Mouse (Mus musculus) liver, adult 2 months (tissue): ENCODE results near the gene Gm11634. TPM values are rescaled to one million over a fixed set of nuclear protein-coding genes. Genes with fewer than 3 reads are reported as not detected.

Experiments
- DNase-seq: peaks from one replicate; pipeline ENCODE4 v3.0.0-alpha.2; 2011; ENCODE audit warnings: low read depth, low spot score; ENCODE audit errors: extremely low read depth
- H3K27ac ChIP-seq: fragments of 200-500 bp; replicated peaks from 2 replicates; pipeline ENCODE4 v1.5.1; 2012; ENCODE audit warnings: low read depth, mild to moderate bottlenecking, control low read depth, inconsistent platforms, low read length; ENCODE audit not compliant: insufficient read depth
- H3K27me3 ChIP-seq: fragments of 200-500 bp; 2 replicates; pipeline ENCODE4 v1.6.1; 2012; ENCODE audit warnings: mild to moderate bottlenecking, moderate library complexity, low read length, inconsistent platforms; ENCODE audit not compliant: control insufficient read depth, insufficient read depth
- H3K36me3 ChIP-seq: fragments of 200-500 bp; 2 replicates; pipeline ENCODE4 v1.6.1; 2012; ENCODE audit warnings: low read length, inconsistent platforms; ENCODE audit not compliant: control insufficient read depth, insufficient read depth
- H3K4me1 ChIP-seq: fragments of 200-500 bp; 2 replicates; pipeline ENCODE4 v1.6.1; 2011; ENCODE audit warnings: low read length; ENCODE audit not compliant: control insufficient read depth, insufficient read depth
- H3K4me3 ChIP-seq: fragments of 200-500 bp; 2 replicates; pipeline ENCODE4 v1.5.1; 2011; ENCODE audit warnings: low read depth, mild to moderate bottlenecking, control low read depth, low read length, moderate library complexity; ENCODE audit not compliant: insufficient read depth
- H3K79me2 ChIP-seq: fragments of 200-500 bp; 2 replicates; pipeline ENCODE4 v1.6.1; 2012; ENCODE audit warnings: inconsistent platforms, mild to moderate bottlenecking, low read length, moderate library complexity; ENCODE audit not compliant: control insufficient read depth, insufficient read depth
- H3K9ac ChIP-seq: fragments of 200-500 bp; 2 replicates; pipeline ENCODE4 v1.6.1; 2012; ENCODE audit warnings: low read depth, mild to moderate bottlenecking, control low read depth, inconsistent platforms, low read length
- CTCF ChIP-seq: fragments of 200-500 bp; IDR thresholded peaks from 2 replicates; pipeline ENCODE4 v1.5.1; 2011; ENCODE audit warnings: low read depth, low read length, control low read depth
- POLR2A ChIP-seq: fragments of 200-500 bp; IDR thresholded peaks from 2 replicates; pipeline ENCODE4 v1.6.1; 2011; ENCODE audit warnings: low read length, control low read depth; ENCODE audit not compliant: insufficient read depth; ENCODE audit errors: extremely low read depth
- WGBS: fragments of 180-500 bp; shearing (Covaris S2); methylation state at CpG from one replicate; pipeline ENCODE4 v1.1.7; 2018; 5-methylcytosine and 5-hydroxymethylcytosine counted together
- polyA plus RNA-seq: library from polyadenylated mRNA; depleted of rRNA; stranded (reverse); fragments of >200 nt; gene quantifications from 2 replicates; pipeline ENCODE4 v1.2.3, GENCODE M21; 2012
- total RNA-seq: library from RNA; depleted of rRNA; stranded (reverse); fragments of >200 nt; gene quantifications from 2 replicates; pipeline ENCODE4 v1.2.3, GENCODE M21; 2014

The Gm11634 gene
- total and polyA plus RNA-seq, 2 experiments, result not detected

GRCm38 (mm10) chr11:101556954-101557353 lies 42.1 kb downstream of the Gm11634 start:
- peaks cover 11% of the 10 kb centered on the region for H3K4me1 ChIP-seq
- H3K9ac ChIP-seq, result no peak overlapping the region
- 10% methylated on average over 2 of the region's 2 CpGs for WGBS
- peaks cover 48% of the 10 kb centered on the region for H3K36me3 ChIP-seq
- no peak for TF ChIP-seq POLR2A
- TF ChIP-seq CTCF, result no peak
- peak overlapping the region; percentile 99 for H3K27ac ChIP-seq
- H3K4me3 ChIP-seq, result no peak overlapping the region
- DNase-seq, result no peak
- no peaks in the 10 kb centered on the region for H3K27me3 ChIP-seq
- peaks cover 8% of the 10 kb centered on the region; the same call in 1 of the 2 replicates for H3K79me2 ChIP-seq

- Histone ChIP-seq H3K4me3 (no peak overlapping the region), H3K27me3 (no peaks in the 10 kb centered on the region), H3K79me2 (peaks cover 8% of the 10 kb centered on the region; the same call in 1 of the 2 replicates), H3K36me3 (peaks cover 44% of the 10 kb centered on the region), H3K9ac (no peak overlapping the region), H3K27ac (peak overlapping the region; percentile 99), H3K4me1 (peaks cover 11% of the 10 kb centered on the region)
- DNase-seq, result peak; percentile 99
- 27% methylated on average over 7 of the region's 7 CpGs for WGBS
- no peak for TF ChIP-seq CTCF
- peak; percentile 76 for TF ChIP-seq POLR2A
Observed at GRCm38 (mm10) chr11:101556541-101556940, 42.5 kb downstream of the Gm11634 start.

- 1% methylated on average over 8 of the region's 8 CpGs for WGBS
- DNase-seq, result peak; percentile 77
- no peak for TF ChIP-seq CTCF
- no peak for TF ChIP-seq POLR2A
- peak overlapping the region; percentile 95 for H3K27ac ChIP-seq
- no peaks in the 10 kb centered on the region for H3K27me3 ChIP-seq
- peak overlapping the region; percentile 93 for H3K9ac ChIP-seq
- peaks cover 16% of the 10 kb centered on the region for H3K36me3 ChIP-seq
- peaks cover 9% of the 10 kb centered on the region for H3K4me1 ChIP-seq
- peaks cover 6% of the 10 kb centered on the region; the same call in 1 of the 2 replicates for H3K79me2 ChIP-seq
- peak overlapping the region; percentile 88 for H3K4me3 ChIP-seq
Observed at GRCm38 (mm10) chr11:101553354-101553930, 45.6 kb downstream of the Gm11634 start.

- peaks cover 11% of the 10 kb centered on the region for H3K36me3 ChIP-seq
- peak overlapping the region; percentile 95 for H3K27ac ChIP-seq
- TF ChIP-seq CTCF (no peak), POLR2A (peak; percentile 93)
- peak overlapping the region; percentile 93 for H3K9ac ChIP-seq
- WGBS, result under 1% methylated on average over 37 of the region's 37 CpGs
- H3K4me3 ChIP-seq, result peak overlapping the region; percentile 88
- peaks cover 4% of the 10 kb centered on the region for H3K4me1 ChIP-seq
- H3K79me2 ChIP-seq, result peaks cover 2% of the 10 kb centered on the region; the same call in 1 of the 2 replicates
- H3K27me3 ChIP-seq, result no peaks in the 10 kb centered on the region
- peak; percentile 100 for DNase-seq
Observed at GRCm38 (mm10) chr11:101552476-101553300, 46.4 kb downstream of the Gm11634 start.

- Histone ChIP-seq H3K4me1 (peaks cover 1% of the 10 kb centered on the region), H3K36me3 (peaks cover 7% of the 10 kb centered on the region), H3K27ac (peak within 1 kb of the TSS; percentile 95), H3K4me3 (peak within 1 kb of the TSS; percentile 88), H3K9ac (peak within 1 kb of the TSS; percentile 93), H3K79me2 (peaks cover 2% of the 10 kb centered on the region; the same call in 1 of the 2 replicates), H3K27me3 (no peaks in the 10 kb centered on the region)
- peak; percentile 97 for DNase-seq
- TF ChIP-seq POLR2A (no peak), CTCF (no peak)
- WGBS, result under 1% methylated on average over 43 of the region's 43 CpGs
Observed at GRCm38 (mm10) chr11:101551751-101552475, 47.1 kb downstream of the Gm11634 start, which contains the start of the genes Brca1 and Nbr1. TSS of gene Brca1 (minus strand) at chr11:101551955. TSS of gene Nbr1 (plus strand) at chr11:101552149.
